Mouse (Mus musculus): Measurements from ENCODE around the gene Gtpbp4.

- TF ChIP-seq CTCF (conservative IDR thresholded peaks at IDR 0.05; ENCODE audit: low read length) (no peak), NANOG (IDR thresholded peaks at IDR 0.05; ENCODE audit: borderline replicate concordance, low read length) (no peak), POU5F1 (IDR thresholded peaks at IDR 0.05; ENCODE audit: borderline replicate concordance, low read length) (no peak)
These were observed 3.6 kb upstream of the Gtpbp4 start for GRCm38 (mm10) chr13:8999464-8999863.

Data from E14TG2a.4 (cell line).